Mouse (Mus musculus) adrenal gland, adult 2 months (tissue): ENCODE data around the gene Ccsap. TPM values are rescaled to one million over a fixed set of nuclear protein-coding genes. Genes with fewer than 3 reads are reported as not detected.

ENCODE experiments used
- DNase-seq: peaks from one replicate; pipeline ENCODE4 v3.0.0; 2021
- long read RNA-seq: library from polyadenylated mRNA; stranded (forward); transcript quantifications from one replicate; pipeline ENCODE4 v2.0.0, GENCODE M21; 2021
- polyA plus RNA-seq: library from polyadenylated mRNA; depleted of rRNA; stranded (reverse); fragments of >200 nt; gene quantifications from 2 replicates; pipeline ENCODE4 v1.2.3, GENCODE M21; 2012; rRNA removed
- total RNA-seq, 2 experiments: library from RNA; stranded (reverse); gene quantifications; 2 replicates each; pipeline ENCODE4 v1.2.3; 2021

The Ccsap gene
- total RNA-seq (1 to 10 TPM; 1.2 to 2.1 TPM), polyA plus RNA-seq (0.70 and 1.3 TPM in 2 replicates)
- long read RNA-seq, partial matches to known transcripts = 0 of 3 reads
- long read RNA-seq, other reads (novel, unspliced or antisense) = 1 of 3 reads

DNA sequence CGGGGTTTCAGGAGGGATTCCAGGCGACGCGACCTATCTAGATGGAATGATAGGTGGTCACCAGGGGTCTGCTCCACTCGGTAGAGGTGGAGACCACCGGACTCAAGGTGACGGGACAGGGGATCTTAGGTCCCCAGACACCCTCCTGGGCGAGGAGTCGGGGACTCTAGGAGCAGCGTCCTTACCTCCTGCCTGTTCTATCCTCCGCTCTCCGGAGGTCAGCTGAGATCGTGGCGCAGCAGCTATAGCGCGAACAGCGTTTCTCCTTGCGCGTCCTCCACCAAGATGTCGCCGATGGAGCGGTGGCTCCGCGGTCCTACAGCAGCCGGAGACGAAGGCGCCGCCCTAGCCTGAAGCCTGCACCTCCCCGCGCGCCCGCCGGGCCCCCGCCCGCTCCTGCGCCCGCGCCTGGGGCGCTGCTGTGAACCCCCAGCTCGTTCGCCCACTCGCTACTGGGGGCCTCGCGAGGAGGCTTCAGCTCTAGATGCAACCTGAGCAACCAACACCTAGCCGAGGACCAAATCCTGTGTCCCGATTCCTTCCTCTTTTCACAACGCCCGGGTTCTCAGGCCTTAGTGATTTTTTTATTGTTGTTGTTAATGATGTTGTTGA, at the start of gene Ccsap:
Ccsap (minus strand) TSS at position 562 of the 612 bp plus-strand sequence.
- DNase-seq = peak; percentile 68

DNA sequence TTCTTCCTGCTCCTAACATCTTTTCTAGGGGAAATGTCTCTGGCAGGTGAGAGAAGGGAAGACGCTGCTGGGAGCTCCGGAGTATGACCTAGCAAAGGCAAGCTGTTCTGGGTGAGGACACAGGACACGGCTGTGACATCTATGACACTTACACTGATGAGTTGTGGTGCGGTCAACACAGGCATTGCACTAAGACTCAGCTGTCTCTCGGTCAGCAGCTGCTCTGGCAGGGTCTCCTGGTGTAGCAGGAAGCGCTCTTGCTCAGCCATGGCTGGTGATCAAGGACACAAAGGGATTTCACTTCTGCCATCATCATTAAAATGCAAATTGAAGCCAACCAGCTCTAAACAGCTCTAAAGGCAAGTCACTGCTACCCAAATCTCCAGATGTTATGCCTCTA, 47.6 kb upstream of the Ccsap start:
- DNase-seq = no peak

DNA sequence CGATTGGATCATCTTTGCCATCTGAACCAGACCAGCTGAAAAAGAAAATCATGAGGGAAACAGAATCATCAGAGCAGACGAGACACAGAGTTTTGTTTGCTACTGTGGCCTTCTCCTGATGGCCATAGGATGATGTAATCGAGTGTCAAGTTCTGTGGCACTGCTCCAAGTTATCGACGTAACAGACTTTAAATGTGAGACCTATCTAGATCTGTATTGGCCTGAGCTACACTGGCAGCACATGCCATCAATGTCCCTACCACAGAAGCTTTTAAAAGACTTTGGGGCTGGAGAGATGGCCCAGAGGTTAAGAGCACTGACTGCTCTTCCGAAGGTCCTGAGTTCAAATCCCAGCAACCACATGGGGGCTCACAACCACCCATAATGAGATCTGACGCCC, 42.6 kb upstream of the Ccsap start:
- DNase-seq = peak; percentile 64

DNA sequence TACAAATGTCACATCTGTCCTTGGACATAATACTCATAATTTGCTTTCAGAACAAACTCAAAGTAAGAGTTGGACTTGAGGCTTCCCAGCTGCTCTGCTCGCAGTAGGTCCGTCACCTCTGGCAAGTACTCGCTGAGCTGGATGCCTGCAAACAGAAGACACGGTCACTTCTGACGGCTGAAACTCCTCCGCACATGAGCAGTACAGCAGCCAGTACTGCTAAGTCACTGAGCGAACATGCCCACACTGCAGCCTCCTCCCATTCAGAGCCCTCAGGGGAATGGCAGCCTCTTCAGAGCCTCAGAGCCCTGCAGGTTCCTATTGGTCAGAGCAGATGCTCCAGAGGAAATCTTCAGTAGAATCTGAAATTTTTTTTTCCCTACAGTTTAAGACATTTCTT, 39.4 kb upstream of the Ccsap start:
- no peak for DNase-seq

DNA sequence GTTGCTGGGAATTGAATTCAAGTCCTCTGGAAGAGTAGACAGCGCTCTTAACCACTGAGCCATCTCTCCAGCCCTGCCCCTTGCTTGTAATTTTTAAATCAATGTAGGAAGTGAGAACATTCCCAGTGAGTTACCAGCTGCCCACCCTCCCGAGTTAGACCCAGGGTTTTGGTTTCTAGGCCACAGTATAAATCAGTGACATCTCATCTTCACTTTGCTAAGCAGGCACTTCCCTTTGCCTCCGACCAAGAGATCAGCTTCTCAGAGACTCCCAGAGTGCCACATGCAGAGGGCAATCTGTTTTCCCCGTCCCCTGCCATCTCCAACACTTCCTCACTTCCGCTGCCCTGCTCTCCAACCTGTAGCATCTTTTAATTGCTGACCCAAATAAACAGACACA, 38.6 kb upstream of the Ccsap start:
- no peak for DNase-seq

DNA sequence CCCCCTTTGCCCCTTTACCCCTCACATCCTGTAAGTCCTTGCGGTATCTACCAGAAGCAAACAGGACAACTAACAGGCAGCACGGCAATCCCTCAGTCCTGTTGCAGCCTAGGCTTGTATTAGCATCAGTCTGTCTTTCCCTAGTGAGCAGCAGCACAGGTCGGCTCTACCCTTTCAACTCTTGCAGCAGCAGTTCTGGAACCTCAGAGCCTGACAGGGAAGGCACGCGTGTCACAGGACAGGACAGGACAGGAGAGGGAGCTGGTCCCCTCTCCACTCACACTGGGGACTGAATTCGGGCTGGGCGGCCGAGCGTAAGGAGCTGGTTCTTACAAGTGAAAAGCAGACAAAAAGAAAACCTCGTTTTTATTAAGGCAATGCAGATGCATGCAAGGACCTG, 36.8 kb upstream of the Ccsap start:
- DNase-seq = no peak

DNA sequence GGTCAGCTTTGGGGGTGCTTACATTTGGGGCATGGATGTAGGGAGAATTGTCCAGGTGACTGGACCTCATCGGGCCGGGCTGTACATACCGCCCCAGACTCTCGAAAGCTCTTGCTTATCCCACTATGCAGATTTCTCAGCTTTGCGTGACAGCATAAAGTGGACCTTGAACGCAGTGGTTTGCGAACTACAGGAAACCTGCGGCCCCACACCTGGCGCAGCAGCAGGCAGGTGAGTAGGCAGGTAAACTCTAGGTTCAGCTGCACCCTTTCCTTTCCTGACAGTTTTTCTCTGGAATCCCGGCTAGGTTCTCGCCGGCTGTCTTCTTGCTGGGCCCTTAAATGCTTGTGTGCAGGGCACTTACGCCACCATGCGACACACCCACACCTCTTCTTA, 36.4 kb upstream of the Ccsap start:
- no peak for DNase-seq

DNA sequence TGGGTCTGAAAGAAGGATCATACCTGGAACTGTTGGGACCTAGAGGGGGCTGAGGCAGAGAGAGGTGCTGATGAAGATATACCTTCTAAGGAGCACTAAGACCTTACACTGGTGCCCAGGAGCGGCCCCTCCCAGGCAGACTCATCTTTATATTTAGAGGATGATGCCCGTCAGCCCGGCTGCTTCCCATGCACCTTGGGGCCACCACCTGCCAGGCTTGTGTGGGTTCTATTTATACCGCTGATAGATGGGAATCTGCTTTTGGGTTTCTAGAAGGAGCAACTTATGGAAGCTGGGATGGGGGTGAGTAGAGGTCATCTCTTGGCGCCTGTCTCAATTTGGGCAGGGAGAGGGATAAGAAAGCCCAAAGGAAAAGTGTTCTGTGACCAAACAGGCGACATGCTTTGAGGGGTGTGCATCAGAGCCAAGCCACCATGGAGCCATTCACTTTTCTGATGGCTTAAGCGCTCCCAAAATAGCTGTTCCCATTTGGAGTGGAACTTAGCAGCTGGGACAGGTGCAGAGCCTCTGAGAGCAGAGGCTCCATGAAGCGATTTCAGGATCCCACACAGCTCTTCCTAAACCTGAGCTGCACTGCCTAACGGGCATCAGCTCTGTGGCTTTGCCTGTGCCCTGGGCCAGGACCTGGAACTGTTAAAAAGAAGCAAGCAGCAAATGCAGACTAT, 35.8 kb upstream of the Ccsap start:
- DNase-seq = no peak

DNA sequence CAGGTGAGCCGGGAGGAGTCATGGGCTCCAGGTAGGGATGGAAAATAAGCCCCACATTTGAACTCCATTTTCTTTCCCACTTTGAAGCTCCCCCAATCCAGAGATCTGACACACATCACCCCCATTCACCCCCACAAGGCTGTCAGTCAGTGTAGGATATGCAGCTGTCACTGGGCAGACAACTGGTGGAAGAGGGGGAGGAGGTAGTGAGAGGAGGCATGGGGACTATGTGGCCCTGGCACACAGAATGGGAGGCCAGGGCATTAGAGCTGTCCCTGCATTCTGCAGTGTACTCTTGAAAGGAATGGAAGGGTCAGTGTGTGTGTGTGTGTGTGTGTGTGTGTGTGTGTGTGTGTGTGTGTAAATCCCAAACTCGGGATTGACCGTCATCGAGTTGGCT, 35.2 kb upstream of the Ccsap start:
- no peak for DNase-seq

DNA sequence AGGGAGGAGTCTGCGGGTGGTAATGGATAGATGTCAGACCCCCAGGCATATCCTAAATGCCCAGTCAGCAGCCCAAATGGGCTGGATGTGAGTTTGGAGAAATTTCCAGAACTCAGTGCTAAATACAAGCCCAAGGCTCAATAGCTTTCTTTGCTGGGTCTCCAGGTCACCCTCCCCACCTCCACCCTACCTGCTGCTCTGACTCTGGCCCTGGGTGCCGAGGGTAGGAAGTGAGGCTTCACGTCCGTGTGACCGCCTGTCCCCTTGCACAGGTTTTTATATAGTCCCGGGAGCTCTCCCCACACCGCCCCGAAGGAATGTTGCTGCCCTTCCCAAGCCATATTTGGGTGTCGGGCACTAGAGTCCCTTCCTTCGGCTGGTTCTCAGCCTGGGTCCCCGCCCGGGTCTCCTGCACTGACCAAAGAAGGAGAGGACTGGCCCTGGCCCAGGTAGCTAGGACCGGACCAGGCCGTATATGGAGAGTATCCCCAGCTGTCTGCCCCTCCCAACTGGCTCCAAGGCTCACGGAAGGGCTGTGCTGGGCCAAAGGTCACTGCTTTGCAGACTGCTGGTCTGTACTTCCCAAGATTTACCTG, 34.6 kb upstream of the Ccsap start, which contains the start of gene Acta1:
Acta1 (minus strand) TSS at position 250 of the 596 bp plus-strand sequence.
- no peak for DNase-seq

DNA sequence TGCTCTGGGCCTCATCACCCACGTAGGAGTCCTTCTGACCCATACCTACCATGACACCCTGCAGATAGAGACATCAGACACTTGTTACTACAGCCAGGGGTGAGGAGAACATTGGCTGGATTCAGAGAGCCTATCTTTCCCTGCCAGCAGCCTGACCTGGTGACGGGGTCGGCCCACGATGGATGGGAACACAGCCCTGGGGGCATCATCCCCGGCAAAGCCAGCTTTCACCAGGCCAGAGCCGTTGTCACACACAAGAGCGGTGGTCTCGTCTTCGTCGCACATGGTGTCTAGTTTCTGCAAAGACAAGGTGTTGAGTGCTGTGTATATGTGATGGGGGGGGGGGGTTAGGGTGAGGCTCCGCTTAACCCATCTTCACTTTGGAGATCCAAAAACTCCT, 33.4 kb upstream of the Ccsap start:
- no peak for DNase-seq

DNA sequence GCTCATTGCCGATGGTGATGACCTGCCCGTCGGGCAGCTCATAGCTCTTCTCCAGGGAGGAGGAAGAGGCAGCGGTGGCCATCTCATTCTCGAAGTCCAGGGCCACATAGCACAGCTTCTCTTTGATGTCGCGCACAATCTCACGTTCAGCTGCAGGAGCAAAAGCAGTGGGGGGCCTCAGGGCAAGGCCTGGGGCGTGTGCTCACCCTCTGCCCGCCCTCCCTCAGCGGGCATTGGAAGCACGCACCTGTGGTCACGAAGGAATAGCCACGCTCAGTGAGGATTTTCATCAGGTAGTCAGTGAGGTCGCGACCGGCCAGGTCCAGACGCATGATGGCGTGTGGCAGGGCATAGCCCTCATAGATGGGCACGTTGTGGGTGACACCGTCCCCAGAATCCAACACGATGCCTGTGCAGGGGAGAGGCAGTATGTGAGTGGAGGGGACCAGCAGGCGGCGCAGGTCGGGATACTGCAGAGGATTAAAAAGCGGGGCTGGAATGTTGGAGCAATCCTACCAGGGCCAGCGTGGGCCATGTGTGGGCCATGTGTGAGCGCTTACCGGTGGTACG, 32.7 kb upstream of the Ccsap start:
- DNase-seq = no peak

DNA sequence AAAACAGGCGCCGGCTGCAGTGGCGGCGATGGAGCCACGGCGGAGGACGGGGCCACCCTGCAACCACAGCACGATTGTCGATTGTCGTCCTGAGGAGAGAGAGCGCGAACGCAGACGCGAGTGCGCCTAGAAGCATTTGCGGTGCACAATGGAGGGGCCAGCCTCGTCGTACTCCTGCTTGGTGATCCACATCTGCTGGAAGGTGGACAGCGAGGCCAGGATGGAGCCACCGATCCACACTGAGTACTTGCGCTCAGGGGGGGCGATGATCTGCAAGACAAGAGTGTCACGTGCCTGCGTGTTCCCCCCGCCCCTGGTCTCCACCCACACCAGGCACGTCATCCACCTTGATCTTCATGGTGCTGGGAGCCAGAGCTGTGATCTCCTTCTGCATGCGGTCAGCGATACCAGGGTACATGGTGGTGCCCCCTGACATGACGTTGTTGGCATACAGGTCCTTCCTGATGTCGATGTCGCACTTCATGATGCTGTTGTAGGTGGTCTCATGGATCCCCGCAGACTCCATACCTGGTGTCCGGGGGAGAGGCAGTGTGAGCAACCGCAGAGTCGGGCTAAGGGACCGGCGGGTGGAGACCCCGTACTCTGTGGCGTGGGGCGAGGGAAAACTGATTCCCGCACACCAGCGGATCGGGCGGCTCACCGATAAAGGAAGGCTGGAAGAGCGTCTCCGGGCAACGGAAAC, 32.0 kb upstream of the Ccsap start:
- no peak for DNase-seq

DNA sequence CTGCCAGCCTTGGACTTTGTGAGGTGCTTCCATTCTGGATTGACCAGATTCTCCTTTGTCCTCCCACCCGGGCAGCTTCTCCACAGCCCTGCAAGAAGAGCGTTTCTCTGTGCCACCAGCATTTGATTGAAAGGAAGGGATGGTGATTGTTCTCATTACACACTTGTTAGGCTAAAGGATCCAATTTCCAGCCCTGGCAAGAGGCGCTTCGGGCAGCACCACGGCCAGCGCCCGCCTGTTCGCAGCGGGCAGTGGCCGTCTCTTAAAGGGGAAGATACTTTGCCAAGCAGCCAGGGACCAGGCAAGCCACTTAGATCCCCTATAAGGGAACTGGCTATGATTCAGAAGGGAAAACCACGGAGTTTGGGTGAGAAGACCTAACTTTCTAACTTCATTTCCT, 31.3 kb upstream of the Ccsap start:
- DNase-seq = peak; percentile 64

DNA sequence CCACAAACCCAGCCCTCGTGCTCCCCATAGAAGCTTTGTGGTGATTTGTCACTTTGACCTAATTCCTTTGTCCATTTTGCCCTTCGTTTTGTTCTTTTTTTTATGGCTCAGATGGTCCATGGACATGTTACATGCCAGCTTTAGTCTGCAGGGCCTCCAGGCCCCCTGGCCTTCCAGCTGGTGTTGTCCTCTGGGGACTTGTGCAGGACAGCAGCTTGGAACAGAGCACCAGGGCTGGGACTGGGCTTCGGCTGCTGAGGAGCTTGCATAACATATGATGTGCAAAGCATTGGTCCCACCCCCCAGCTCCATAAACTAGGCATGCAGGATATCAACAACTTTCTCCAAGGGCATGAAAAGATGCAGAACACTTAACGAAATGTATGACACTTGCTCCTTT, 29.8 kb upstream of the Ccsap start:
- DNase-seq = no peak

DNA sequence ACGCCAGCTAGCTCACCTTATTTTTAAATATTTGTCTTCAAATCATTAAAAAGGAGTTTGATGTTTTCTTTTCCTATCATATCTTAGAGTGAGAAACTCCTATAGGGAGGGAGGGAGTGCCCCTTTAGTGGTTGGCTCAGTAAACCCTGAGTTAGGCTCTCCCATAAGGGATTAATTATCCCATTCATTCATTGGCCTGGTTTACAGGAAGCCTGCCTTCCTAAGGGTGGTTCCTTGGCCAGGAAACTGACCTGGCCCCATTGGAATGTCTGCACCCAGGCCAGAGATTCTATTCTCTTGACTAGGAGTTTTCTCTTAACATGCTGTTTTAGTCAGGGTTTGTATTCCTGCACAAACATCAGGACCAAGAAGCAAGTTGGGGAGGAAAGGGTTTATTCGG, 27.9 kb upstream of the Ccsap start:
- DNase-seq = no peak

DNA sequence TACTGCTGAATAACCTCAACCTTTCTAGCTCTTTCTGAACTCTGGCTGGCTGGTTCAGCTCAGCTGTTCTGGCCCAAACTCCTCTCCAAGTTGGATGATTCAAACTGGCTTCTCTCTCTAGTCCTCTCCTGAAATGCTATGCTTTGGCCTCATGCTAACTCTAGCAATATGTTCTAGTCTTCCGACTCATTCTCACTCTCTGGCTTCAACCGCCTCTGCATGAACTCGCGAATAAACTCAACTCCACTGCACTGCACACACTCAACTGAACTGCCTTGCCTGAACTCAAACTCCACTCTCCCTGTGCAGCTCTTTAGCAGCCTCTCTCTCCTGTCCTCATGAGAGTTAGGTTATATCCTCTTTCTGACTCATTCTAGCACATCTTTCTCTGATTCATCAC, 27.2 kb upstream of the Ccsap start:
- no peak for DNase-seq

DNA sequence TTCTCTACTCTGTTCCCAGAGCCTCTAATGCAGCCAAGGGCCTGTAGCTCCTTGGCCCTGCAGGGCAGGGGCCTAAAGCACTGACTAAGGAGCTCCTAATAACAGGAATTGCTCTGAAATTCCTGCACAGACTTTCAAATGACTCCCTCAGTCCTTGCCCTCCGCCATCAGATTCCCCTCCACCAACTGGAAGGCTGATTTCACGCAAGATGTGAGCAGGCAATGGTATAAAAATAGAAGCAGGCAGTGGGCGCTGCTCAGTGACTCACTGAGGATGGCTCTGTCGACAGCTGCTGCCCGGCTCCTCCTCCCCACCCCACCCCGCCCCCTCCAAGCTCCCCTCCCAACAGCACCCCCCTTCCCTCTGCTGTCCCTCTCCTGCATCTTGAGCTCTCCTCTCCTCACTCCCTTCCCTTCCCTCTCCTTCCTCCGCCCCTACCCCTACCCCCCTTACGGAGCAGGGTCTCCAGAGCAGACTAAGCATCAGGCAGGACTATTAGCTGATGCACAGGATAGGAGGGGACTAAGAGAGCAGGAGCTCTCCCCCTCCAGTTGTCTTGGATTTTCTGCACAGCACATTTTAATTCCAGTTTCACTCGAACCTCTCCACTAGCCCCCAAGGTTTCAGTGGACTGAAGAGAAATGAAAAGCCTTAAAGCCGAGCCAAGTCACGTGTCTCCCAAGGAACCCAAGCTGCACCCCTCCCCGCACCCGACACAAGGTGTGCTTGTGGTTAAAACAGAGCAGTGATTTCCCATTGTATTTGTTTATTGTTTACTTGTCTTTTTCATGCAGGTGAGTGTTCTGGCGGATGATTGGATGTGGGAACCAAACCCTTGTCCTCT, 24.9 kb upstream of the Ccsap start:
- peak; percentile 24 for DNase-seq

DNA sequence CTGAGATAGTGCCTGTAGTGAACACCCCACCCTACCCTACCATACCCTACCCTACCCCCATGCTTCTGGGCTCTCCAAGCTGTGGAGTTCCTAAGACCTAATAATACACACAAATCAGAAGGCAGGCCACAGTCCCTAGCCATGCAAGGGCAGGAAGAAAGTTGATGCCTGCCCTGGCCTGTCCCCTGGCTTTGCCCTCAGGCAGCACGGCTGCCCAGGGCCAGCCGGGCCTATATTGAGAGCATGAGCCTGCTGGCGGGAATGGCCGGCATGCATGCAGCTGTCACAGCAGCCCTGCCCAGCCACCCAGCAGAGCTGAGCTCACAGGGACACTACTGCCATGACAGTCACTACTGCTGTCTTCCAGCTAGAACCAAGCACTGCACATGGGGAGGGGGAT, 23.1 kb upstream of the Ccsap start:
- no peak for DNase-seq

DNA sequence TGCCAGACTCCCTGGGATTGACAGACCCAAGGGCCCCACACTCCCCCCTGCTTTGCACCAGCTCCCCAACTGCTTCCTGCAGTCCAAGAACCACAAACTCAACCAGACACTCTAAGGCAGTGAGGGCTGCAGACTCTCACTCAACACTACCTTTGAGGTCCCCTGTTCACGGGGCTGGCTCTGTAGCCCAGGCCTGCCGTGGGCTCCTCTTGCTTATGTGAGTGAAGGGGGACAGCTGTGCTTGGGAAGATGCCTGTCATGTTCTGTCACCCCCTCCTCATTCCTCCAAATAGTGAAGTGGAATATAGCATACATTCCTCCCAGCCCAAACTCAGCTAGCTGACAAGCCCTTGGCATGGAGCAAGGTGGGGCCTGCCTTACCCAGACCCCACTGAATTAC, 22.4 kb upstream of the Ccsap start:
- no peak for DNase-seq

DNA sequence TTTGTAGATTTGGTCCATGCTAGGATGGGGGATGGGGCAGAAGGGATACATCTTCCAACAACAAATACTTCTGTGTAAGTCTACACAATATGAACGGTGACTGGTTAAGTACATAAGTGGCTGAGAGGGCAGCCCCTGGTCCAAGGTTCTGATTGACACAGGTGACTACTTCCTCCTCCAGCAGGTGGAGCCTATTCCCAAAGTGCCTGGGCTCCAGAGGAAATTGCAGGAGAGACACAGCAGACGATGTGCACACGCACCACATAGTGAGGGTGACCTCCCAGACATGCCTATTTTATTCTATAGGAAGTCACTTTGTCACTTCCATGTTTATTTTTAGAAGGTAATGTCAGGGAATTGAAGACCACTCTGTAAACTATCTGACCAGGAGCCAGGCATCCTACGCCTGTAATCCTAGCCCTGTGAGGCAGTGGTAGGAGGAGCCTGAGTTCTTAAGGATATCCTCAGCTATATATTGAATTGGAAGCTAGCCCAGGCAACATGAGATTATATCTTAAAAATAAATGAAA, 20.9 kb upstream of the Ccsap start:
- no peak for DNase-seq
